Mouse (Mus musculus) stomach, postnatal 0 days (tissue): ENCODE data around the gene Fgd5. TPM values are rescaled to one million over a fixed set of nuclear protein-coding genes. Genes with fewer than 3 reads are reported as not detected.

Experiments
- ATAC-seq: fragments of 200-750 bp; cut with Nextera tagmentation; 2 replicates; pipeline ENCODE4 v1.8.0; 2017; ENCODE audit not compliant: low FRiP score, low TSS enrichment
- DNase-seq: peaks from one replicate; pipeline ENCODE4 v3.0.0-alpha.2; 2016; ENCODE audit warnings: low spot score
- H3K27ac ChIP-seq: fragments of 300-500 bp; sonication (generic); replicated peaks from 2 replicates; pipeline ENCODE4 v1.5.1; 2014; ENCODE audit warnings: mild to moderate bottlenecking, control low read depth
- H3K27me3 ChIP-seq: fragments of 300-500 bp; sonication (generic); 2 replicates; pipeline ENCODE4 v1.6.1; 2014; ENCODE audit warnings: low read length; ENCODE audit not compliant: control insufficient read depth, insufficient read depth
- H3K36me3 ChIP-seq: fragments of 300-500 bp; sonication (generic); 2 replicates; pipeline ENCODE4 v1.6.1; 2014; ENCODE audit warnings: low read length, mixed read lengths; ENCODE audit not compliant: control insufficient read depth, insufficient read depth
- H3K4me1 ChIP-seq: fragments of 300-500 bp; sonication (generic); replicated peaks from 2 replicates; pipeline ENCODE4 v1.6.1; 2014; ENCODE audit warnings: antibody characterized with exemption; ENCODE audit not compliant: control insufficient read depth, insufficient read depth
- H3K4me2 ChIP-seq: fragments of 300-500 bp; sonication (generic); replicated peaks from 2 replicates; pipeline ENCODE4 v1.6.1; 2014; ENCODE audit warnings: low read depth, mild to moderate bottlenecking, control low read depth, moderate library complexity
- H3K4me3 ChIP-seq: fragments of 300-500 bp; sonication (generic); 2 replicates; pipeline ENCODE4 v1.5.1; 2014; ENCODE audit warnings: low read depth, low read length, control low read depth
- H3K9ac ChIP-seq: fragments of 300-500 bp; sonication (generic); 2 replicates; pipeline ENCODE4 v1.6.1; 2014; ENCODE audit warnings: mild to moderate bottlenecking, low read length, control low read depth, mixed read lengths
- H3K9me3 ChIP-seq: fragments of 300-500 bp; sonication (generic); 2 replicates; pipeline ENCODE4 v1.6.1; 2016; ENCODE audit warnings: low read length; ENCODE audit not compliant: control insufficient read depth
- CTCF ChIP-seq: IDR thresholded peaks from 2 replicates; pipeline ENCODE4 v1.5.1; 2016; ENCODE audit warnings: antibody characterized with exemption, low read depth, mild to moderate bottlenecking, moderate library complexity
- EP300 ChIP-seq: optimal IDR thresholded peaks from 2 replicates; pipeline ENCODE3; 2016; ENCODE audit warnings: antibody characterized with exemption
- polyA plus RNA-seq: library from polyadenylated mRNA; unstranded; fragments of >200 nt; fragmentation: Nextera tagmentation; extraction: Ambion mirVana; gene quantifications from 2 replicates; pipeline ENCODE4 v1.2.1, GENCODE M21; 2015

Fgd5 gene
- polyA plus RNA-seq, 1 experiment from 2014 or later: 2.5 TPM

DNA sequence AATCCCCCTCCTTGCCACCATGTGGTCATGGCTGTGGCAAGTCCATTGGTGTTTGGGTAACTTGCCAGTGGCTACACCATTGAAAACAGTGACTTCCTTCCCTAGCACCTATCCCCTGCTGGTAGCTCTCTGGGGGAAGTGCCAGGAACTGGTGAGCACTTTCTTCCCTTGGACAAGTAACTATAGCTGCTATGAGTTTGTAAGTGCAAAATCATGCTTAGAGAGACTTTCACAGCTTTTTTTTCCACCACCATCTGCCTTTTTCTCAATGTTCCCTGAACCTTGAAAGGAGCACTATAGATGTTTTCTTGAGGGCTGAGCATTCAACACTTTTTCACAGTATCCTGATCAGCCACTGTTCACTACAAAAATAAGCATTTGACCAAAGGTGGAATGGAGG lies 145.9 kb downstream of the Fgd5 start:
- no peak for ATAC-seq
- TF ChIP-seq CTCF (no peak), EP300 (no peak)
- no peaks in the 10 kb centered on the region for H3K27me3 ChIP-seq
- H3K27ac ChIP-seq: no peak overlapping the region
- no peaks in the 10 kb centered on the region for H3K9me3 ChIP-seq
- H3K36me3 ChIP-seq: no peaks in the 10 kb centered on the region
- H3K4me2 ChIP-seq: no peak overlapping the region
- H3K9ac ChIP-seq: no peak overlapping the region
- no peak overlapping the region for H3K4me3 ChIP-seq
- H3K4me1 ChIP-seq: no peaks in the 10 kb centered on the region
- no peak for DNase-seq

Other genes with a start within 250 kb of the Fgd5 start
- 0.24 and 0.41 TPM in 2 replicates for gene Grip2, start 151.6 kb upstream of the Fgd5 start, polyA plus RNA-seq
- gene Ccdc174, start 100.8 kb upstream of the Fgd5 start, polyA plus RNA-seq: 21.7 and 25.3 TPM in 2 replicates
- 0.05 and 0.06 TPM in 2 replicates for gene 4930590J08Rik, start 76.1 kb upstream of the Fgd5 start, polyA plus RNA-seq
- 6.9 and 9.0 TPM in 2 replicates for gene Nr2c2, start 112.5 kb downstream of the Fgd5 start, polyA plus RNA-seq
- 47.9 and 53.4 TPM in 2 replicates for gene Mrps25, start 205.2 kb downstream of the Fgd5 start, polyA plus RNA-seq
- gene Rbsn, start 236.0 kb downstream of the Fgd5 start, polyA plus RNA-seq: 12.7 and 17.0 TPM in 2 replicates